Mouse (Mus musculus) adrenal gland, postnatal 10 days (tissue): ENCODE measurements around the gene Crebrf. TPM values are rescaled to one million over a fixed set of nuclear protein-coding genes. Genes with fewer than 3 reads are reported as not detected.

Experiments
- DNase-seq: peaks from one replicate; pipeline ENCODE4 v3.0.0; 2021; ENCODE audit warnings: mixed read lengths
- total RNA-seq, 2 experiments: library from RNA; stranded (reverse); gene quantifications; 2 replicates each; pipeline ENCODE4 v1.2.3; 2021

The Crebrf gene
- total RNA-seq, 2 experiments from 2014 or later: 48.8 to 55.6 TPM

DNA sequence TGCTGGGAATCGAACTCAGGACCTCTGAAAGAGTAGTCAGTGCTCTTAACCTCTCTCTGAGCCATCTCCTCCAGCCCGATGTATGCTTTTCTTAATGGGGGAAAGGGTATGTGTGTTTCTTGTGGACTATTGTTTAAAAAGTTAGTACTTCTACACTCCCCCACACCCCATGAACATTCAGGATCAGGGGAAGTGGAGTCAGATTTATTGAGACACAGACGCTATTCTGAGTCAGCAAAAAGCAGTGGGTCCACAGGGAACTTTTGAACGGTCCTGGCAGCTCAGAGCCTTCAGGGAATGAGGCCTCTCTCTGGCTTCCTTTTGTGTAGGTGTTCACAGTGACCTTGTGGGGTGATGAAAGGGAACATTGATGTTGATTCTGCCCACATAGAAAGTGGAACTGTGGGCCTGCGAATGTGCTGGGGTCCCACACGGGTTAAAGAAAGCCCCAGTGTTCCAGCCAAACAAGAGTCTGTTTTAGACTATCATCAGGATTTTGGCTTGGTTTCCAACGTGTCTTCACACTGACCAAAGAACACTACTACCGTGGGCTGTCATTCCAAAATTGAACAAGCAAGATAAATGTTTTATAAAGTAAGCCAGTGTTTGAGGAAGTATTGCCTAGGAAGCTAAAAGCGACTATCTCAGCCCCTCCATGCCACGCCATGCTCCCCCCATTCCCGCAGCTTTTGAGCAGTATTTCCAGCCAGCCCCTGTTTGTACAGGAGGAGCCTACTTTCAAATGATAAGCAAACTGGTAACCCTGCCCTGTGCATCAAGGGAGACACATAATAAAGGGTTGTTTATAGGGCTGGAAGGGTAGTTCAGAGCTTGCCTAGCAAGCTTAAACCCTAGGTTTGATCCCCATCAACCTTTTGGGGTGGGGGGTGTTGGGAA is 9.7 kb upstream of the Crebrf start:
- DNase-seq: no peak

DNA sequence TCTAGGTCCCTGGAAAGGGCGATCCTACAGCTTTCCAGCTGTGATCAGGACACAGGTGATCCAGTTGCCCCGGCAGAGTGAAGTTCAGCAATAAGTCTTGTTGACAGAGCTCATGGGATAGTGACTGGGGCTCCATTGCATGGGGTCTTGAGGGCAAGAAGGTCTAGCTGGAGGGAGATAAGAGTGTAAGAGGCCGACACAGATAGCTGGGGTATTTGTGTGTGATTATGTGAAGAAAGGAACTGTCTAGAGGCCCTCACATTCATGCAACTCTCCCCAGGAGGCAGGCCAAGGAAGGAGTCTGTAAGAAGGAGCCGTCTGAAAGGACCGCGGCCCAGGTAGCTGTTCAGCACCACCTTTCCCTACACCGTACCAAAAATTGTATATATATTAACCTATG is 8.4 kb upstream of the Crebrf start:
- DNase-seq: no peak

DNA sequence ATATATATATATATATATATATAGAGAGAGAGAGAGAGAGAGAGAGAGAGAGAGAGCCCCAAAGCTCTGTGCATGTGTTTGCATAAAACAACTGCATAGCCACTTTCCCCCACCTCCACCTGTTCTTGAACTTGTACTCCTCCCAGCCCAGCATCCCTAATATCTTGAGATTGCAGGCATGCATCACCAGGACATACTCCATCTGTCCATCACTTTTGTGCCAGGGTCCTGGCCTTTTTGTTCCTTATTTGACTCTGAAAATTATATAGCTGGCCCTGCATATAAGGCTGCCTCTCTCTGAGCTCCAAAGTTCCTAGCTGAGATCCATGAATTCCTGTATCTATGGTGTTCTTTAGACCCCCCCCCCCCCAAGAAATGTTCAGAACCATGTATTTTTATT is 7.0 kb upstream of the Crebrf start:
- DNase-seq: no peak

DNA sequence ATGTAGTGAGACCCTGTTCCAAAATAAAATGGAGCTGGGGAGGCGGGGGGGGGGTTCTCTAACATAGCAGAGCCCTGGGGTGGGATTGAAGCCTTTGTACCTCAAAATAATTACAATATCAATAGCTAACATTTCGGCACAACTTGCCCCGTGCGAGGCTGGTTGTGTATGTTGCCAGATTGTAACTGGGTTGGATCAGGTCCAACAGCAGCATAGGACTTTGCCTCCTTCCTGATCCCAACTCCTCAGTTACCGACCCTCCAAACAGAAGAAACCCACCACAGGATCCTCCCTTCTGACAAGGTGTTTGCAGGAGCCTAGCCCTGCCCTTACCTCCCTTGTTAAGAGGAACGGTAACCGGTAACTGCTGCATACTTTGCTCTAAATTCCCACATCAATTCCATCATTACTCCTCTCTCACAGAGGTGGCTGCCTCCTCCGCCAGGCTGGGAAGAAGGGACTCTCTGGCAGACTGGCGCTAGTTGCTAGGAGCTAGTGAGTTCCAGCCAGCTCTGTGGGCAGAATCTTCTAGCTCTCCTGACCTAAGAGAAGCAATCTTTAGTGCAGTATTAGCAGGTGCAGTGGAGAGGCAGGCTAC is 6.4 kb upstream of the Crebrf start:
- no peak for DNase-seq

DNA sequence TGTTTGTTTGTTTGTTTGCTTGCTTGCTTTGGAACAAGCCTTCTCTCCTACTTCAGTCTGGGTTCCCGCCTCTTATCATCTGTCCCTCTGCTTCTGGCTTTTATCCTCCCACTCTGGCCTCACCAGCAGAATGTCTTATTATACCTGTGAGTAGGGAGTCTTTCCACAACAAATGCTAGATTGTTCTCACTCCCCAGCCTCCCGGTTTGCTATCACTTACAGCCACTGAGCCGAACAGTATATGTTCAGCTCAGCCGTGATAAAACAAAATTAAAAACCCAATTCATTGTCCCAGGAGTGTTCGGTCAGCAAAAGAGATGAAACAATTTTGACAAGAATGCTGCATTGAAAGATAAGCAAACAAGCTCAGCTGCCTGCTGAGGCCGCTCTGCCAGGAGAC is 5.4 kb upstream of the Crebrf start:
- DNase-seq: no peak

DNA sequence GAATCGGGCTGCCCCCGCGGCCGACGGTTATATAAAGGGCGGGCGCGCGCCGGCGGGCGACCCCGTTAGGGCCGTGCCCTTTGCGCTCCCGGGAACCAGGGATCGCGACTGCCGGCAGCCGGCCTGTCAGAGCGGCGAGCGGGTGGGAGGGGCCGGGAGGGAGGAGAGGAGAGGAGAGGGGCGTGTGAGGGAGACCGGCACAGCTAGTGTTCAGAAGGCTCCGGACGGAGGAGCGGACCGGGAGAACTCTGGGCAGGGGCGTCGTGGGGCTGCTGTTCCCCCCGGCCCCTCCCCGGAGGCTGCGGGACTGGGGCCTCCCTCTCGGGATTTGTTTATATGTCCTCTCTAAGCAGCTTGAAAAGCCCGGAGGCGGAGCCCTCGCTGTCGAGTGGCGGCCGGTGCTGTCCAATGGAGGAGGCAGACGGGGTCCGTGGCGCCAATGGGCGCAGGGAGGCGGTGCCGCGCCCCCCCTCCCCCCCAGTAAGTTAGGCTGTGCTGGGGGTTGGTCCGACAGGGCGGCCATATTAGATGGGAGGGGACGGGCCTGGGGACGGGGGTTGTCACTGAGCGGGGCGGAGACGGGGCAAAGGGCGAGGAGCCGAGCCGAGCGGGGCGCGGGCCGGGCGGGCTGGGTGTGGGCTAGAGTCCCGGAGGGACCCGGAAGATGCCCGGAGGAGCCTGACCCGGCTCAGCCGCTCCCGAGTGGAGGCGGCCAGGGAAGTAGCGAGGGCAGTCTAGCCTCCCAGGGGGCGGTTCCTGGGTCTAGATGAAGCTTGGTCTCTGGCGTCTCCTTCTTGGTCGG is 667 bp downstream of the Crebrf start:
- peak; percentile 95 for DNase-seq

DNA sequence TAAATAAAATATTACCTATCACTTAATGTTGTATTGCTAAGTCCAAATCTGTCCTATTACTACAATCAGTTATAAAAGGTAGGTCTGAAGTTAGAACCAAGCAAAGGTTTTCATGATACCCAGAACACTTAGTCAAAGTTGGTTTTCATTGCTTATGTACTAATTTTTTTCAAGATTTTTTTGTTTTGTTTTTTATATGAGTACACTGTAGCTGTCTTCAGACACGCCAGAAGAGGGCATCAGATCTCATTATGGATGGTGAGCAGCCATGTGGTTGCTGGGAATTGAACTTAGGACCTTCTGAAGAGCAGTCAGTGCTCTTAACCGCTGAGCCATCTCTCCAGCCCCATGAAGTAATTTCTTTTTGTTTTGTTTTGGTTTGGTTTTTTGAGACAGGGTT is 2.4 kb downstream of the Crebrf start:
- DNase-seq: no peak

DNA sequence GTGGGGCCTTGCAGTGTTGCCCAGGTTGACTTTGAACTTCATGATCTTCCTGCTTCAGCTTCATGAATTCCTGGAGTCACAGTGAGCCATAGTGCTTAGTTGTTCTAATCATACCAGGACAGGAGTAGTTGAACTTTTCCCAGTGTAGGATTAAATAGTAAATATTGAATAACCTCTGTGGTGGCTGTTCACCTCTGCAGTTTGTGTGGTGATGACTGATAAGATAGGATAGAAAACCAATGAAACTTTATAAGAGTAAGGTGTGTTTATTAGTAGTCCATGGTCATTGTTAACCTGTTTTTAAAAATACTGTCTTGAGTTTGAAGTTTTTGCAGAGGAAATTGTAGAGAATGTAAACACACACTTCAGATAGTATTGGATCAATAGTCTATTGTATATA is 4.0 kb downstream of the Crebrf start:
- DNase-seq: no peak

DNA sequence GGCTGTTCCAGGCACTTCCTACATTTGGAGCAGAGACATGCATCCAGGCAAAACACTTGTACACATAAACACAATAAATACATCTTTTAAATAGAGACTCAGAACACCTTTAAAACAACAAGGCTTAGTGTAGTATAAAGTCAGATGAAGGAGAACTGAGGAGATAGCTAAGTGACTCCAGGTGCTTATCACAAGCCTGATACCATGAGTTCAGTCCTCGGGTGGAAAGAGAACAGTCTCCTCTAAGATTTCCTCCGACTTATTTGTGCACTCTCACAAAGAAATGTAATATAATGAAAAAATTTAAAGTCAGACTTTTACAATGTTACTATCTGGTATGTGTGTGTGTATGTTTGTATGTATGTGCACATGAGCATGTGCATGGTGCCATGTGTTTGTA is 6.4 kb downstream of the Crebrf start:
- DNase-seq: no peak

DNA sequence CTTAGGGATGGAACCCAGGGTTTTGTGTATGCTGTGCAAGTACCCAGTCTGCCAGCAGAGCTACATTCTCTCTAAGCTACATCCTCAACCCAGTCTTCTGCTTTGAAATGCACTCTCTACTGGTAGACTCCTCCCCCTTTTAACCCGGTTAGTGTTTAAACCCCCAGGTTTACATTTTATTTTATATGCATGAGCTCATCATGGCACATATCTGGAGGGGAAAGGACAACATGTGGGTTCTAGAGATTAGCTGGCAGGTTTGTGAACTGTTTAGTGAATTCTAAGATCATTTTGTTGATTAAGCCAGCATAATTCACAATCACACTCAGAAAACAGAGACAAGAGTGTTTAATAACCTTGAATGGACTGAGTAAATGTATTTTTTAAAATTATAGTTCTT is 9.3 kb downstream of the Crebrf start:
- no peak for DNase-seq

DNA sequence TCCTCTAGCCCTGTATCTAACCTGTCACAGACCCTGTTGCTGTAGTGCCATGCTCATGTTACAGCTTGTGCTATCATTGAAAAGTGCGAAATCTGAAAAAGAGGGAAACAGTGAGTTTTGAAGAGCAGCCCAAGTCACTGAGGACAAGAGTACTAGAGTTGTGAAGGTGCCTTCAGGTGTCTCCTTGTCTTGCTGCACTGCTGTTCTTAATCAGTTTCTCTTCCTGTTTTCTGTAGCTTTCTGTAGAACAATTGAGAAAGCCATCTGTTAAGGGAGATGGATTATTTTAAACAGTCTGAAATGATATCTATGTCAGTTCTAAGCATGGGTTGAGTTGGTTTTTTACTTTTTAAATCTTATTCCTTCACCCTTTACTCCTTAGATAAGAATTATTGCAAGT is 11.2 kb downstream of the Crebrf start:
- no peak for DNase-seq

DNA sequence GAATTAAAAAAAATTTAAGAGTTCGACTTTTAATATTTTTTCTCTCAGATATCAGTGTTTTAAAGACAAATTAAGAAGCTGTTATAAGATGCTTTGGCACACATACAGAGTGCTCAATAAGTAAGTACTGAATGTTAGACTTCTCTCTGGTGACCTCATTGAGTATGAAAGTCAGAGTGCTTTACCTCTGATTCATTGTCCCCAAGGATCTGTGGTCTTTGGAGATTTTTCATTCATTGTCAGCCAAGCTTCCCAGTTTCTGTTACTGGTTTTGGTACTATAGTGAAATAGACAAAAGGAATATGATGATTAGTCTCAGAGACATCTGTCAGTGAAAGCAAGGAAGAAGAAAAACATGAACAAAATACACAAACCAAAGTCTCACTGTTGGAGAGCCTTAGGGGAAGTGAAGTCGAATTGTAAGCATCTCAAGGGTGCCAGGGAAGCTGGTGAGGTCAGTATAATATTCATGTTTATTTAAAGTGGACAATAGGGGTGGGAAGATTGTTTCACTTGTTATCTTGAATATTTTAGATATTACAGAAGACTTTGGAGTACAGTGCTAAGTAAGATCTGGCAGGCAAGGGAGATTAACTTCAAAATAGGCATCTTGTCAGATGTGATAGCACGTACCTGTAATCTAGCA is 11.8 kb downstream of the Crebrf start:
- DNase-seq: no peak

DNA sequence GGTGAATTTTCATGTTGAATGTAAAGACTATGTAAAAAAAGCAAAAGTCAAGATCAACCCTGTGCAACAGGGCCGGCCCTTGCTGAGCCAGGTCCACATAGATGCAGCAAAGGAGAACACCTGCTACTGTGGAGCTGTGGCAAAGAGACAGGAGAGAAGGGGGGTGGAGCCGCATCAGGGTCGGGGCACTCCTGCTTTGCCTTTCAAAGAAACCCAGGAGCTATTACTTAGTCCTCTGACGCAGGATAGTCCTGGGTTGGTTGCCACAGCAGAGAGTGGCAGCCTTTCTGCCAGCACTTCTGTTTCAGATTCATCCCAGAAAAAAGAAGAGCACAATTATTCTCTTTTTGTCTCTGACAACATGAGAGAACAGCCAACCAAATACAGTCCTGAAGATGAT is 27.1 kb downstream of the Crebrf start:
- DNase-seq: no peak

DNA sequence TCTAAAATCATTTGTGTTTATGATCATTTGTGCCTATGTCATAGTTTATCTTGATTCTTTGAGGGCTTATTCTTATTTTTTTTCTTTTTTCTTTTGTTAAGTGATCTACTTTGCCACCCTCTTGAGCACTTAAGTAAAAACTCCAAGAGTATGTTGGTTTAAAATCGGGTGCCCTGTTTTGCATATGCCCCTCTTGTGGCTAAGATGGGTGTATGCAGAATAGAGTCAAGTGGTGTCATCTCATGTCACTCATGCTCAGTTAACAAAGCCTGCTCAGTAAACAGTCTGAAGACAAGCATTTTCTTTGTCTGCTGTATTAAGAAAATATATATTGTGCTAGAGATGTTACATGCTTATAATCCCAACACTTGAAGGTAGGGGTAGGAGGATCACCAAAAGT is 27.8 kb downstream of the Crebrf start:
- no peak for DNase-seq

DNA sequence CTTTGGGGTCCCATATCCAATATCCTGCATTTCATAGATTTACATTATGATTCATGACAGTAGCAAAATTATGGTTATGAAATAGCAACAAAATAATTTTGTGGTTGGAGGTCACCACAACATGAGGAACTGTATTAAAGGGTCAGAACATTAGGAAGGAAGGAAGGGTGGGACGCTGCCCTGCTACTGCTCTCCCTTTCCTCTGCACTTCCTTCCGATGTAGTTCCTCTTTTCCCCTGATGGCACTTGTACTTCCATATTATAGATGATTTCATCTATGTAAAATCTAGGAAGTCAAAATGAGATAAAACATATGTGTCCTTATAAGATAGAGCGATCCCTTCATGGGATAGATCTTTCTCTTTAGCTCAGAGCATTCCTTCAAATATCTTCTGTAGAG is 34.5 kb downstream of the Crebrf start:
- DNase-seq: no peak

DNA sequence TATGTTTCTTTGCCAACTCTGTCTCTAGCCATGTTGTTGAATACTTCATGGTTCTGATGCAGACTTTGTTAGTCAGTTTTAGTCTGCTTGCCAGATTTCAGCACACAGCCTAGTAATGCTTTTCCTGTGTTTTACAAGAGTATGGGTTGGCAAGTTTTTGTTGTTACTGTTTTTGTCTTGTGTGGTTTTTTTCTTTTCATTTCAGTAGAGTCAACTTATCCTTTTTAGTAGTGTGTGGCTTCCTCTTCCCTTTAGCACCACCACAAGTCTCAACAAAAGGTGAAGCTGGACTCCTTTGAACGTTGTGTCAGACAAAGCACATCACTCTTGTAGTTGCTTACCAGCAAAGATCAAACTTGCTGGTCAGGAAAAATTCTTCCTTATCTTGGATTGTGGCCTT is 36.8 kb downstream of the Crebrf start:
- no peak for DNase-seq

DNA sequence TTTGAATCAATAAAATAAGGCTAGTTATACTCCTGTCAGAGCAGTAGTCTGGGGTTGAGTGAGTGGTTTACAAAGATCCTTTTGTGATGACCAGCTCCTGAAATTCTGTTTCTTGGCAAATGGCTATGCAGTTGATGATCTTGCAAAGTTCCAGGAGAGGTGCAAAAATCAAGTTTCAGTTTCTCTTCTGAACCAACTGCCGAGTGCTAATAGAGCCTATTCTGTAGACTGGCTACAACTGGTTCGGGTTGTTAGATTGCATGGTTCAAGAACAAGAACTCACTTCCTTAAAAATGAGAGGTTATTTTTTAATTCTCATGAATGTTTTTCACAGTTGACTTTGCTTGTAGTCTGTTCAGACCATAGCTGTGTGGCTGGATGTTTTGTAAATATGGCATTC is 38.0 kb downstream of the Crebrf start:
- DNase-seq: no peak

DNA sequence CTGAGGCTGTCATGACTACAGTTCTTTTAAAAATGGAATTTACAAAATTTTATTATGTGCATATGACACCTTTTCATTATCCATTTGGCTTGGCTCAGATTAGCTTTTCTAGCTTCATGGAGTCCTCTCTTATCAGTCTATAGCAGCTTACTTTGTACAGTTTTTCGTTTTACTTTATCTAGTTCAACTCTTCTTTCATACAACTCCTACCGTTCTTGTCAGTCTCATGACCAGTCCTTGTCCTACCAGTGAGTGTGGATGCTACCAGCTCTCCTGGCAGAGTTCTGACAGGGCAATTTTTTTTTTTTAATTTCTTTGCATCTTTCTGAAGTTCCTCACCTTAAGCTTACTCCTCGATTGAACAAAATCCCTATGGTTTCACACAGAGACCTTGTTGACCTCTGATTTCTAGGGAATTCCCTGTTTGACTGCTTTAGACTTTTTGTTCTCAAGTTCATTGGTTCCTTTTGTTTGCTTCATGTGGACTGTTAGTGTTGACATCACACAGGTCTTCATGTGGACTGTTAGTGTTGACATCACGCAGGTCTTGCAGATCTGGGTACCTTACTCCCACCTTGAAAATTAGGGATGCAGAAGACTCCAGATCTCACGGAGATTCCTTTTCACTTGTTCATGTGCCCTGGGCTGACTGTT is 51.8 kb downstream of the Crebrf start:
- no peak for DNase-seq

DNA sequence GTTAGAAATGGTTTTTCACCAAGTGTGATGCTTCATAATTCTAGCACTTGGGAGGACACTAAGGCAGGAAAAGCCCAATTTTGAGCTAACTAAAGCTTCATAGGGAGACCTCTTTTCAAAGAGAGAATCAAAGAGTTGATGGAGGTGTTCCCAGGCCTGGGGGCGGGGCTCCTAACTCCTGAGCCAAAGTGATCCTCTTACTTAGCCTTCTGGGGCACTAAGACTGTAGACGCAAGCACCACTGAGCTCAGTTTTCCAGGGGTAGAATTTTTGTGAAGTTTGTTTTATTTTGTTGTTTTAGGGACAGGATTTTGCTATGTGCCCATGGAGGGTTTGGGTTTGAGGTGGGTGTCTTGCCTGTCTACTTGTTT is 52.3 kb downstream of the Crebrf start:
- DNase-seq: no peak

DNA sequence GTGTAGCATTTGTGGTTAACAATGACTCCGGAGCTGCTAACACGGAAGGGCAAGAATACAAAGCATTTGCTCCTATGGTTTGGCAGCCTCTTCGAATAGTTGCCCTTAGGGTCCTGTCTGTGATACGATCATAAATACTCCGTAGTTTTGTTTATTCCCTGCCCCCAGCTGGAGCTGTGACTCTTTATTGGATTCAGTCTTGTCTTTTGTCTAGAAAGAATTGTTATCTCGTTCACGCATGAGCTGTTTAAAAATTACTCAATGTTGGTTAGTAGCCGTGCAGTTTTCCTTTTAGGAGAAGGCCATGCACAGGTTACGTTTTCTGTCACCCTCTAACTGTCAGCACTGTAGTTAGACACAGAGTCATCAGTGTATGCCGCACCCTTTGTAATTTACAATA is 60.8 kb downstream of the Crebrf start:
- no peak for DNase-seq

DNA sequence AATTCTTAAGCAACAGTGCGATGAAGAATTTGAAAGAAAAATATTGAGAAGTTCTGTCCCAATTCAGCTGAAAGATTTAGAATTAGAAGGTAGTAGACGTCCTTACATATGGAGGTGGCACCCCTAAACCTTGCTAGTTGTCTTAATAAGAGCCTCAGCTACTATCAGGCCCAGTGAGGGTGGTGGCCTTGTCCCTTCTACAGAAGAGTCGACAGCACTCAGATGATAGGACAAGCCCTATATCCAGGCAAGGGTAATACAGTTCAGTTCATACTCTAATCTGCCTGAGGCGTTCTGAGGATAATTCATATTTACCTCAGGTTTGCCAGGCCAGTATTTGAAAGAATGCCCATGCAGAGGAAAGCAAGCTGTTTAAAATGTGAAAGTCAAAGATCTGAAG is 62.6 kb downstream of the Crebrf start:
- DNase-seq: no peak

DNA sequence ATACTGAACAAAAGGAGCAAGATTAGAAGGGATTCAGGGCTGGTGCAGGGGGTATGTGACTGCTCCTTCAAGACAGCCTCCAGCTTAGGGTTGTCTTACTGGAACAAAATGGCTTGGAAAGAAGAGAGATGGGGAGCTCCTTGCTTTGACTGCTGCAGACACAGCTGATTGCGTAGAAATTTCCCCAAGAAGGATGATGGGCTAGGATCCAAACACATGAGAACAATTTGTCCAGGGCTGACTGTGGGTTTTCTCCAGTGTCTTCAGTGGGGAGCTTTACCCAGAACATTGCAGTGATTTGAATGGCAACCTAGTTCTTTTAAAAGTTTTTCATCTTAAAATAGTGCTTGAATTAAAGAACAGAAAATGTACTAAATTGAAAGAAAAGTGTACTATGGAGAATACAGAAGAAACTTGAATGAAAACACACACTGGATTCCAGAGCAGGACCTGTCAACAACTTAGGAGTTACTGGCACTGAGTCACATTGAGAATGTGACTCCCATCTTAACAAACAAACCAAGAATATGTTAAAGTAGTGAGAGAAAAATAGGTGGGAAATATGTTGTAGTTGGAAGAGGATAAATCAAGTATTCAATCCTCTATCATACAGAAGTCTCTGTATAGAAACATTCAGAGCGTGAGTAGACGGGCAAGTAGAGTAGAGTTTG is 63.1 kb downstream of the Crebrf start:
- no peak for DNase-seq
